Mouse (Mus musculus): Measurements from ENCODE around the gene Ldlrad1. TPM values are rescaled to one million over a fixed set of nuclear protein-coding genes. Genes with fewer than 3 reads are reported as not detected.

Ldlrad1 gene
- total RNA-seq, 2 experiments from 2014 or later = not detected

Other genes with a start within 250 kb of the Ldlrad1 start
- gene Mrpl37, start 142.3 kb upstream of the Ldlrad1 start, total RNA-seq (2021) = 10 to 100 TPM; 70.9 to 80.3 TPM
- gene Cyb5rl, start 142.2 kb upstream of the Ldlrad1 start, total RNA-seq (2021) = 10 to 100 TPM; 14.9 to 17.2 TPM
- not detected for gene Cdcp2, start 112.3 kb upstream of the Ldlrad1 start, total RNA-seq (2021)
- 100 to 1,000 TPM; 113 to 119 TPM for gene Tmem59, start 30.8 kb upstream of the Ldlrad1 start, total RNA-seq (2021)
- gene Tceanc2, start 30.1 kb upstream of the Ldlrad1 start, total RNA-seq (2021) = 10 to 100 TPM; 14.0 to 16.1 TPM
- gene Lrrc42, start 44.4 kb downstream of the Ldlrad1 start, total RNA-seq (2021) = 10 to 100 TPM; 16.4 to 17.6 TPM
- gene Hspb11, start 44.4 kb downstream of the Ldlrad1 start, total RNA-seq (2021) = 10 to 100 TPM; 21.7 to 26.0 TPM
- under 1 TPM in 1 of 2 experiments, not detected in 1; 0.33 TPM for gene Dio1, start 98.0 kb downstream of the Ldlrad1 start, total RNA-seq (2021)
- gene Yipf1, start 105.2 kb downstream of the Ldlrad1 start, total RNA-seq (2021) = 10 to 100 TPM; 14.8 to 17.8 TPM
- 1 to 10 TPM; 8.0 to 8.4 TPM for gene Ndc1, start 158.6 kb downstream of the Ldlrad1 start, total RNA-seq (2021)
- 1 to 10 TPM in 1 of 2 experiments, under 1 TPM in 1; 0.93 to 1.4 TPM for gene Glis1, start 225.4 kb downstream of the Ldlrad1 start, total RNA-seq (2021)

Data from gastrocnemius, postnatal 10 days (tissue).